Mouse (Mus musculus) thymus, postnatal 10 days (tissue): ENCODE data around the gene Ppp2r2c.
A peak's percentile ranks its signal among the peaks of the same experiment; 100 is the strongest.

Experiments
- DNase-seq, 2 experiments: peaks; one replicate each; pipeline ENCODE4 v3.0.0; 2021; ENCODE audit warnings: low spot score in 2 of 2

Gene Ppp2r2c

DNA sequence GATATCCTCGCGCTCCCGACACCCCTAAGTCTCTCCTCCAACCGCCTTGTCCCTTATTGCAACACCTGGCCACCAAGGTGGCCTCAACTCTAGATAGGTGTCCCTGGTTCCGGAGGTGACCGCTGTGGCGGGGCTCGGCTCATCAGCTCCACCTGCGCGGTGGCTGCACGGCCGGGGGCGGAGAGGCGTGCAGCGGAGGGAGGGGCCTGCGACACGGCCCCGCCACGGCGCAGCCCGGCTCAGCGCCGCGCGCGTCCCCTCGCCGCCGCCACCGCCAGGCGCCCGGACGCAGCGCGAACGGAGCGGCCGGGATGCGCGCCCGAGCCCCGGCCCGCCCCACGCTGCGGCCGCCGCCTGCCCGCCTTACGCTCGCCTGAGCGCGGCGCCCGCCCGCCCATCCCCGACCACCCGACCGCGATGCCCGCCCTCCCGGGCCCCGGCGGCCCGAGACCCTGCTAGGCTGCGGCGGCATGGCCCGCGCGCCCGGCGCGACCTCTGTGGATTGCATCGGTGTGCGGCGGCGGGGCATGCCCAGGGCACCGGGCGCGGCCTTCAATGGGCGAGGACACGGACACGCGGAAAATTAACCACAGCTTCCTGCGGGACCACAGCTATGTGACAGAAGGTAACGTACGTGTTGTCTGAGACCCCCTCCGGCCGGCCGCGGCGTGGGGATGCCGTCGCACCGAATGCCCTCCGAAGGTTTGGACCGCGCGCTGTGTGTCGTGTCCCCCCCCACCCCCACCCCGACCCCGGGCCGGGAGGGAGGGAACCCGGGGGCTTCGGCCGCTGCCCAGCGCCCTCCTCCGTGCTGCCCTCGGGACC, at the start of gene Ppp2r2c:
Gene Ppp2r2c, plus strand, starts transcription at position 248 of the 825 bp plus-strand sequence.
- DNase-seq: no peak

DNA sequence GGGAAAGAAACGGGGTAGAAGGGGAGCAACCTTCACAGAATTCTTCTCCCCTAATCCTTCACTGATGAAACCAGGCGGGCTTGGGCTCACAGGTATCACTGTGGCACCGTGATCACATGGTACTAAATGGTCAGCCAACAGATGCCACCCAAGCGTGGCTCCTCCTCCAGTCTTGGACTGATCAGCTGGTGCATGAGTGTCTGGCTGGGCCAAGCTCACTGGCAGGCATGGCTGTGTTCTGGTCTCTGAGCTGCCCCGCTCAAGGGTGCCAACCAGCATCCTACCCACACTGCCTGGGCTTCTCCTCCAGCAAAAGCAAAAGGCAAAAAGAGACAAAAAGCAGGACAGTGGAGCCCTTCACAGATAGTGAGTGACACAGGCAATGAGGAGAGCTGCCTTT, 48.6 kb upstream of the Ppp2r2c start:
- no peak for DNase-seq

DNA sequence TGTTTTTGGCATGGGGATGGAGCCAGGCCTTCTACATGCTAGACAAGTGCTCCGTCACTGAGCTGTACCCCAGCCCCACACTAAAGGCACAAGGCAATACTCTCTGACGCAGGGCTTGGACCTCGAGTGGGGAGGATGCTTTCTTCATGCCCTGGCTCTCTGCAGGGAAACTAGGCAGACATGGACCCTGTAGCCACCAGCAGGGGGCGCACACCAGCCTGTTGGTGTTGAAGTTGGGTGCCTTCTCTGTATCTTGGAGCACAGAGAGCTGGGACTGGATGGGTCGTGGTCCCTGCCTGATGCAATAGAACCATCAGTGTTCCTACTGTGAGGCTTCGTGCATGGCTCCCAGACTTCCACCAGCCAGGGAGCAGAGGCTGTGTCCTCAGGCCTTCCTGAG, 48.2 kb upstream of the Ppp2r2c start:
- peak in 1 of 2 experiments; percentile 63 for DNase-seq

DNA sequence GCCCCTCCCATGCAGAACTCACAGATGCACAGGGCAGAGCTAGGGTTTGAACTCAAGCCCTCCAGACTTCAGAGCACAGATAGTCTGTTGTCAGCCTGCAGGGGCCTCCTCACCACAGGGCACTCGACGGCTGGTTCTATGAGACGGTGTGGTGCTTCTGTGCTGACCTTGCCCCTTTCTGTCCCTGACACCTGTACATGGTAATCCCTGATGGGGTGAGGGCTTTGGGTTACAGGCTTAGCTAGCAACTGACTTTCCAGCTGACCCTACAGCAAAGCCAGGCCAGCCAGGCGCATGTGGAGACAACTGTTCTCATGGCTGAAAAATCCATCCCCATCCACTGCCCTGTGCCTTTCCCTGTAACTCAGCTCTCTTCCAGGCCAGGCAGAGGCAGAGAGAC, 45.4 kb upstream of the Ppp2r2c start:
- no peak for DNase-seq

DNA sequence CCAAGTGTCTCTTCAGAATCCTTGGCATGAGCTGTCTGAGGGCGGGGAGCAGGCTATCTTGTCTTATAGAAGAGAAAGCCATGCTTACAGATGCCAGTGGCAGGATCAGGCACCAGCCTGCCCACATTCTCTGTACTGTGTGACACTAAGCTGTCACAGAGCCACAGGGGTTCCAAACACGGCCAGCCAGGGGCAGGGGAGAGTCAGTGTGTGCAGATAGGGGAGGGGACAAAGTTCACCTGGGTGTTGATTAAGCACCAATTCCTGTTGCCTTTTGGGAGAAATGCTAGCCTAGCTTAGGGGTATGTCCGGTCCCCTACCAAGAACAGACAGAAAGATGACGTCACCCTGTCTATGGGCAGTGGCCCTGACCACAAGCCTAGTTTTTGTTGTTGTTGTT, 39.2 kb upstream of the Ppp2r2c start:
- no peak for DNase-seq

DNA sequence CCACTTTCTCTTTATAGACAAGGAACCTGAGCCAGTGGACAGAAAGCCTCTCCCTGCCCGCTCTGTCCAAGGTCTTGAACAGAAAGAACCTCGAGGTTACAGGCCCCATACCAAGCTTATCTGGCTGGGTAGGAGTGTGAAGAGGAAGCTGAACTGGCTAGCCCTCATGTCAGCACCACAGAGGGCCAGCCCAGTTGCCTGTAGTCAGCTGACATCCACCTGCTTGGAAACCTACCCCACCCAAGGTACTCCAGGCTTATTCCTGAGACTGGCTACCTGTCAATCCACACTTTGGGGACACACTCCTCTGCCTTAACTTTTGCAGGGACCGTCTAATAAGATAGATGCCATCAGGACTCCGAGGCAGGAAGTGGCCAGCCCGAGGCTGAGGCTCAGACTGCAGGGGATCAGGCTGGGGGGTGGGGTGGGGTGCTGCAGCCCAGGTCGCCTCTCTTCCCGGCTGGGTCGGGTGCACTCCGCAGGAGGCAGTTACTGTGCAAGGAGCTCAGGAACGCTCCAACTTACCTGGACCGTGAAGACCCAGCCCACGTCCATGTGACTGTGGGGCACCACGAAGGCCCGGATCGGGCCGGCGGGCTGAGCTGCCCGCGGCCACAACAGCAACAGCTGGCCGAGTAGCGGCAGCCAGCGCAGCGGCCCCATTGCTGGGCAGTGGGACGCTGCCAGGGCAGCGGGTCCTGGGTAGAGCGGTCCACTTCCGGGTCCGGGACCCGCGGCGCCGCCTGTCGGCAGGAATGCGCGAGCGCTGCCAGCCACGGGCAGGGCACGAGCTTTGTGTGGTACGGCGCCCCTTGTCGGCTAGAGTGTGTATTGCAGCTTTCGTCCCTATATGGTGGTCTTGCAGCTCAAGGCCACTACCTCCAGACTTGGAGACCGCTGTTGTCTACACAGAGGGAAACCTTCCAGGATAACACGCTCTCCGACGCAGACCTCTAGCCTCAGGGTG, 38.1 kb upstream of the Ppp2r2c start, which contains the start of gene Man2b2:
Gene Man2b2, minus strand, starts transcription at position 741 of the 967 bp plus-strand sequence.
- peak; percentile 77 to 93 for DNase-seq

DNA sequence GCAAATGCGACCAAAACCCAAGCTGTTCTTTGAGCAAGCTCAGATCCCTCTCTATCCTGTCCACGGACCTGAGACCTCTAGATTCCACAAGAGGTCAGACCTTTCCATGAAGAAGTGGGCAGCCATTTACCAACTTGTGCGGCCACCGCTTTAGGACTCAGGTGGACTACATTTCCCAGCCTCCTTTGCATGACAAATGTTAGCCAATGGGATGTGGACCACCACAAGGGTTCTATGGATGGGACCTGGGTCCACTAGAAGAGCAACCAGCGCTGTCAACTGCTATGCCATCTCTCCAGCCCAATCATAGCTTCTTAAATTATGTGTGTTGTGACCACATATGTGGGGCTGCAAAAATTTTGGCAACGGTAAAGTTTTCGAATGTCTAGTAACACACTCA, 37.0 kb upstream of the Ppp2r2c start:
- DNase-seq: no peak

DNA sequence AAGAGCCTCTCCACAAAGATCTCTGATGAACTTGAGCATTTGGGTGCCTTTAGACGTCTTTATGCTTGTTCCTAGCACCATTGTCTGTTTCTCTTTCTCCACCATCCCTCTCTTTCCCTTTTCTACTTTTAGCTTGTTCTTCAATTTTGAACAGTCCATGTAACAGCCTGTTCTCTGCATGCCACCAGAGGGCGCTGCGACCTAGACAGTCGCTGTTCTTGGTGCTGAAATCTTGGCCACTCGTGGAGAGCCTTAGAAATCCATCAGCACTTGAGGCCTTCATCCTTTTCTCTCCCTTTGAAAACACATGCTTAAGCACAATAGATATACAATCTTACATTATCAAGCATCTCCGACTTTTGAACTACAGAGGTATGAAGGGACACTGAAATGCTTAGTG, 32.4 kb upstream of the Ppp2r2c start:
- DNase-seq: peak in 1 of 2 experiments; percentile 74

DNA sequence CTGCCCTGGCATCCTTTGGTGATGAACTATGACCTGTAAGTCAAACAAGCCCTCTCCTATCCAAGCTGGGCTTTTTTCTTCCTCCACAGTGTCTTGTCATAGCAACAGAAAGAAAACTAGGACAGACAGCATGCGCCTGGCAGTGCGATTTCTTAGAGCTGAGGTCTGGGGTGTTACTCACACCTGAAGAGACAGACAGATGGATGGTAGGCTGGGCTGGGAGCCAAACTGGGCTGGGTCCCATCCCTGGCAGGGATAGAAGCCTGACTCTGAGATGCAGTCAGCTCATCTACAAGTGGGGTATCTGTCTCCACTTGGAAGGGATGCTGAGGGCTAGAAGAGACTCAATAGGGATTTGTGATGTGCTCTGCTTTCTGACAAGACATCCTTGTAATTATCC, 29.3 kb upstream of the Ppp2r2c start:
- DNase-seq: no peak

DNA sequence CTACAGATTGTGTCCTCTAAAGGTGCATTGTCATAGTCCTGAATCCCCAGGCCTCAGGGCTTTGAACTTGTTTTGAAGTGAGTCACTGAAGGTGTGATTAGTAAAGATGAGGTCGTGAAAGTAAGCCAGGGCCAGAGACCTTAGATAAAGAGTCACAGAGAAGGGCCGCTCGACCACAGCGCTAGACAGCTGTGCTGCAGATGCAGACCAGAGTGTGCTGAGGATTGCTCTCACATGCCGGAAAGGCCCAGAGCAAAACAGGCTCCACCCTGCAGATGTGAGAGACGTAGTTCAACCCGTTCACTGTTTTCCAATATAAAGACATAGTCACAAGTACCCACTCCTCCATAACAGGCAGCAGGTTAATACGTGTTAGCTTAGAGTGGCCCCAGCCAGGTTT, 28.7 kb upstream of the Ppp2r2c start:
- DNase-seq: no peak

DNA sequence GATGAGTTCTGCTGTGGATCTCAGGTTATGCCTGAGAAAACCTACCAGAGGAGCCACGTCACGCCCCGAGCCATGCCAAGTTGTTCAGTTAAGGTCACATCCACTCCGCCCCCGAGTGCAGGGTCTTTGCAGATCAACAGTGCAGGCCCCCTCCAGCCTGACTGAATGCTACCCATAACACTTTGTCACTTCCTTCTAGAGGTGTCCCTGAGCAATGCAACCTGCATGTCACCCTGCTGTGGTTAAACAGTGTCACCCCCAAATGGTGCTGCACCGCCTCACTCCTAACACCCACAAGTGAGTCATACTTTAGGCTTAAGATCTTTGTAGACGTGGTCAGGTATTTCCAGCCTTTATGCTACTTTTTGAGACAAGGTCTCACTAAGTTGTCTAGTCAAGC, 28.2 kb upstream of the Ppp2r2c start:
- no peak for DNase-seq

DNA sequence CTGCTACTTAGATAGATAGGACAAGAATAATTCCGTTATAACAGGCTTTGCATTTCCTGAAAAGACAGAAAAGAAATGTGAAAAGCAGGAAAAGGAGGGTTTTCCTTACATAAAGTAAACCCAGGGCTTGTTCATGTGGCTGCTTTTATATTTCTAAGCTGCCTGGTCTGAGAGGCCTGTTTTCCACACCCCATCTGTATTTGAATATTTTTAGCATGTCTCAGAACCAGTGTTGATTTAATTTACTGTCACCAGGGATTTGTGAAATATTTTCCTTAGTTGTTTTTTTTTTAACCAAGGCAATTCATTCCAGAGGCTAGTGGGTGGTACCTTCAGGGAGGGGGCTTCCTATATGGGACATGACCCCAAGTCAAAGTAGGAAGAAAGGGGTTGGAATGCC, 26.6 kb upstream of the Ppp2r2c start:
- DNase-seq: no peak

DNA sequence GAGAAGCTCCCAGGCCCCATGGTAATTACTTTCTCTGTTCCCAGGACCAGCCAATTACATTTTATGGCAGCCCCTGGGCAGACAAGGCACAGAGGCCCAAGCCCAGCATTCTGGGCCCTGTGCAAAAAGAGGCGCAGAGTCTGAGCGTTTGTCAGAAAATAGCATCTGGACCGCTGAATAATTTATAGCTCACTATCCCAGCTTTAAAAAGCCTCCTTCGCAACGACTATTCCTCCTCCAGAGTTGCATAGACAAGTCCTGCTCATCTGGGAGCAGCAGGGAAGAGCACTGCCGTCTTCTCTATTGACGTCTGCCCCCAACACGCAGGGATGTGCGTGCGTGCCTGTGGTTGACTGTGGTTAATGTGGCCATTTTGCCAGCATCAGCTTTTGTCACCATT, 23.8 kb upstream of the Ppp2r2c start:
- DNase-seq: no peak

DNA sequence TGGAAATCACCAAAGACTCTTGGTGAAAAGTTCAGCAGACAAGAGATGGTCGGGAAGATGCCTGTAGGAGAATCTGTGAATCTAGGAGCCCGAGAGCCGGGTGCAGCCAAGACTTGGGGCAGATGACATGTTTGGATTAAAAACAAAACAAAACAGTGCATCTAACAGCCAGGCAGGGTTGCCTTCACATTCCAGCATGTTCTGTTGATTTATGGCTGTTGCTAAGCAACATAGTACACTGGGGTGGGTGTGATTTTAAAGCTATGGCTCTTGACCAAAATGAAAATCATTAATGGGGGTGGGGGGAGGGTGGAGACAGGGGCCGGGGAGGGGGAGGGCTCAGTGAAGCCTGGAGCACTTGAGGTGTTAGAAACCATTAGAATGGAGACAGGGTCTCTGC, 16.7 kb upstream of the Ppp2r2c start:
- no peak for DNase-seq

DNA sequence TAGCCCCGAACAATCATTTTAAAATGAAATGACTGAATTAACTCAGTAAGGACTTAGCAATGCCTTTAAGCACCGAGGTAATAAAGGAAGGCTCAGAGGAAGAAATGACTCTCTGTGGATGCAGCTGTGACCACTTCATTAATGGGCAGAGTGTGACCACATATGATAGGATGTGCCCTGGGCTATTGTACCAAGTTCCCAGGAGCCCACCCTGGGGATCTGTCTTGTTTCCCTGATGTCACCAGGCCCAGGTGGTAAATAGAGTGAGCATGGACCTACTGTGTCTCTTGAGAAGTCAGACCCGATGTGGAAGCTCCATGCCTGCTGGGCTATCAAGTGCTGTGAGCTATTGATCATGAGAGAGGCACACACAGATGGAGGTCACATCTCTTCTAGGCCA, 13.1 kb upstream of the Ppp2r2c start:
- DNase-seq: no peak

DNA sequence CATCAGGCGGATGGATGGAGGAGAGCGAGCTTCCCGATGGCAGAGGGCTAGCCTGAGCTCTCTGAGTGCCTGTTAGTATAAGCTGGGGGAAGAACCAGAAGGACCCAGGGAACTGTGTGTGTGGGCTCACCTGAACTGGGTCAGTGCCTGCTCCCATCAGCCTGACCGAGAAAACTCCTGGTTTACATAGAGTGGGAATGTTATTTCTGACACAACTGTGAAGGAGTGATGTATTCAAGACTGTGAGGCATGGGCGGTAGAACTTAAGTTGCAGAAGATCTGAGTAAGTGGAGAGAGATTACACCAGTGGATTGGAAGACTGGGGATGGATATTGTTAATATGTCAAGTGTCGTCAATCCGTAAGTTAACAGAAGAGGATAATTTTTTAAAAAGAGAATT, 11.8 kb upstream of the Ppp2r2c start:
- DNase-seq: no peak

DNA sequence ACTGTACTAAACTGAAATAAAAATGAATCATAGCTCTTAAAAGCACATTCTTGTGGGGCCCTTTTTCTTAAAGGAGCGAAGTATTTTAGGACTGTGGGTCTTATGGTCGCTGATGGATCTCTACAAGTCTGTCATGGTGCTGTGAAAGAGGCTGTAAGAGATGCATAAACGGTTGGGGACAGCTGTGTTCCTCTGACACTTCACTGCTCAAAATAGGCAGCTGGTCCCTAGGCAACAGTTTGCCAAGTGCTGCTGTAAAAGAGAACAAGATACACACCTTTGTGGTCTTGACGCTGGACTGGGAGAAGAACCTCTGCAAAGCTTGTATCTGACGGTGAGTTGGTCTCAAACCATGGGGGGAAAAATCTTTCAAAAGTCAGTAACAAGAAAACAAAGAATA, 10.8 kb upstream of the Ppp2r2c start:
- no peak for DNase-seq

DNA sequence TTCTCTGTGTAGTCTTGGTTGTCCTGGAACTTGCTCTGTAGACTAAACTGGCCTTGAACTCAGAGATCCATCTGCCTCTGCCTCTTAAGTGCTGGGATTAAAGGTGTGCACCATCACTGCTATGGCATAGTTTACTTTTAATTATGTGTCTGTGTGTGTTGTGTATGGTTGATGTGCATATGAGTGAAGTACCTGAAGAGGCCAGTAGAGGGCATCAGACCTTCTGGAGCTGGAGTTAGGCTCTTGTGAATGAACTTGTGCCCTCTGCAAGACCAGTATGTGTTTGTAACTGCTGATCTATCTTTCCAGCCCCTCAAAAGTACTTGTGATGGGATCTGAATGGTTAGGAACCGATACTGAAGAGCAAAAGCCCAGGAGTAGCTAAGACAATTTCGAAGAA, 7.2 kb upstream of the Ppp2r2c start:
- no peak for DNase-seq

DNA sequence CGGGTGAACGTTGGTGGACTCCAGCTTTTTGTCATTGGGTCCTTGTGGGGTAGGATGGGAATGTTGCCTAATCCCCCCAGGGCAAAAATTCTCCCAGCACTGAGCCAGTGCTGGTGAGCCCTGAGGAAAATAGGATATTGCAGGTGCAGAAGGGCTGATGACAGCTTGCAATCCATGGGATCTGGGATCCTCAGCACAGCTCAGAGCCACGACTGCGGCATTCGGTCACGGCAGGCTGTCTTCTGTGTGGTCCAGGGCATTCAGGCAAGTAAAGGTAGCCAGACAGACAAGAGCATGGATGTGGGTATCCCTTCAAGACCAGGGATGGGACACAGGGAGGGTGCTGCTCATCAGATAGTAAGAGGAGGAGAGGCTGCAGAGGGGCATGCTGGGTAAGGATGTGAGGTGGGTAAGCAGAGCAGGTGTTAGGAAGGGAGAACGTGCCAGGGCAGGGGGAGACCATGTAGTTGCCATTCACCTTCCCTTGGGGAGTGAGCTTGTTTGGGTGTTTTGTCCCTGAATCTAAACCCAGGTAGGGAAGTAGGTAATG, 1.5 kb upstream of the Ppp2r2c start:
- DNase-seq: no peak

DNA sequence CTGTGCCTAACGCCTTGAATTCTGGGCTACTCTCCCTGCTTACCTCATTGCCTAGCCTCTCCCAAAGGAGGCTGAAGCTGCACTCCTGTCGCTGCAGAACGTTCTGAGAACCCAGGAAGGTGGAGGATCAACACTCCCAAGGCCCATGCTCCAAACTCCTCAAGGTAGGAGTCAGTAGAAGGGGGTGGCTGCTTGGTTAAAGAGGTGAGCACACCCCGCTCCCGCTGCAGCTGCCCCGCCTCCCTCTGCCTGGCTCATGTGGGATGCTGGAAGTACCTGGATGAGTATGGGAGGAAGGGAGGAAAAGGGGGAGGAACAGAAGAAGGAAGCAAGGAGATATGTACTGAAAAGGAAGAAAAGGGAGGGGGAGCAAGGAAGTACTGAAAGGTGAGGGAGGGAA, 752 bp upstream of the Ppp2r2c start:
- DNase-seq: no peak

DNA sequence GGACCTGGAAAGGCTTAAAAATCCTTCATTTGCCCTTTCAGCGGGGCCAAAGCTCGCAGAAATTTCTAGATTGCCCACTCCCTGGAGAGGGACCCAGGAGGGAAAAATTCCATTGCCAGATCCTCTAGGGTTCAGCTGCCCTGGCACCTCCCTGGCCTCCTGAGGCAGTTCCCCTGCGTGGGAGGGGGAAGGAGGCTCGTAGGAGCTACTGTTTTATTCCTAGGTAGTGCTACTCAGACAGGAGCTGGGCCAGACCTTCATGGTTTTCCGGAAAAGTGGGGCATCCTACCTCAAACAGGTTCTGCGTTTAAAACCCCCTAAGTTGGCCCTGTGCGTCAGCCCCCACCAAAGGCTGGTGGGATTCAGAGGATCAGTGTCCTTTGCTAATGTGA, 869 bp downstream of the Ppp2r2c start:
- DNase-seq: no peak

DNA sequence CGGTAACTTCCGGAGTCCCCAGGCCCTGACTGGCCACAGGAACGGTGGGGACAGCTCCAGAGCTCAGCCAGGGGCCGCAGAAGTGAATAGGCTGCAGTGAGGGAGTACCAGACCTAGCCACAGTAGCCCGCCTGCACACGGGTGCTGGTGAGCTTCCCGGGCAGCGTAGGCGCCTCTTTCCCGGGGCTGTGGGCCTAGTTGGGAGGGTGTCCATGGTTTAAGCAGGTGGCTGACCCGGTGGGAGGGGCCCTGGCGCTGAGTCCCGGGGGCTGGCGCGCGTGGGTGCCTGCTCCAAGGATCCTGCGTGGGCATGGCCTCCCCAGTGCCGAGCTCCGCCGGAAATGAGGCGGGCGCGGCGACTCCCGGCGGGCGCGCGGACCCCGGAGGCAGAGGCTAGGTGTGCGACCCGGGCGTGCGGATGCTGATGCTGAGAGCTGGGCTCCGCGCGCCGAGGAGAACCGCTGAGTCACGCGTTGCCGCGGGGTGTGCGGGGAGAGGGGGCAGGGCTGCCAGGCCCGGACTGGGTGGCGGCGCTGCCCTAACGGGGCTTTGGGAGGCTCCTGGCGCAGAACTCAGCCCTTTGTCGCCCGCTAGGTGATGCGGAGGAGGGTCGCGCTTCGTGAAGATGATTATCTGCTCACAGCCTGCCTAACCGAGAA, 1.4 kb downstream of the Ppp2r2c start:
- DNase-seq: no peak
